Mouse (Mus musculus): Measurements from ENCODE around the gene Uts2b.

- no peak for TF ChIP-seq TAL1 (IDR thresholded peaks at IDR 0.05; ENCODE audit: low read length)
- TF ChIP-seq GATA1 (IDR thresholded peaks at IDR 0.05; ENCODE audit: low read length), result no peak
Observed at GRCm38 (mm10) chr16:27376556-27376955, 6.5 kb upstream of the Uts2b start.

Data from erythroblast, embryonic 14.5 days (primary cell).